Mouse (Mus musculus) embryo, embryonic 10 days (tissue): ENCODE results near the gene Zfp536.
A peak's percentile ranks its signal among the peaks of the same experiment; 100 is the strongest.

Experiments used
- DNase-seq: peaks from one replicate; pipeline ENCODE4 v3.0.0-alpha.2; 2015; ENCODE audit warnings: low spot score

The Zfp536 gene

GRCm38 (mm10) chr7:37466477-37467243 lies 306.8 kb downstream of the Zfp536 start:
- peak; percentile 44 for DNase-seq

GRCm38 (mm10) chr7:37464186-37464721 lies 309.2 kb downstream of the Zfp536 start:
- peak; percentile 76 for DNase-seq

- DNase-seq, result no peak
Observed at GRCm38 (mm10) chr7:37447523-37447922, 325.9 kb downstream of the Zfp536 start.

- no peak for DNase-seq
Observed at GRCm38 (mm10) chr7:37439912-37440311, 333.5 kb downstream of the Zfp536 start.

- peak; percentile 48 for DNase-seq
Observed at GRCm38 (mm10) chr7:37439117-37439844, 334.2 kb downstream of the Zfp536 start.

- DNase-seq, result no peak
Observed at GRCm38 (mm10) chr7:37437887-37438286, 335.6 kb downstream of the Zfp536 start.

- DNase-seq, result no peak
Observed at GRCm38 (mm10) chr7:37433156-37433555, 340.3 kb downstream of the Zfp536 start.

- DNase-seq, result no peak
Observed at GRCm38 (mm10) chr7:37431471-37431870, 342.0 kb downstream of the Zfp536 start.

GRCm38 (mm10) chr7:37426061-37426460 lies 347.4 kb downstream of the Zfp536 start:
- DNase-seq, result no peak

- DNase-seq, result no peak
Observed at GRCm38 (mm10) chr7:37422966-37423365, 350.5 kb downstream of the Zfp536 start.
